Mouse (Mus musculus) hindbrain, embryonic 11.5 days (tissue): Measurements from ENCODE around the gene Mlxip. TPM values are rescaled to one million over a fixed set of nuclear protein-coding genes. Genes with fewer than 3 reads are reported as not detected.

Experiments used
- ATAC-seq: fragments of 200-750 bp; cut with Nextera tagmentation; 2 replicates; pipeline ENCODE4 v1.8.0; 2017; ENCODE audit warnings: mild to moderate bottlenecking, moderate TSS enrichment, moderate library complexity; ENCODE audit not compliant: low FRiP score
- DNase-seq: peaks from one replicate; pipeline ENCODE4 v3.0.0-alpha.2; 2015; ENCODE audit warnings: low spot score
- H3K27ac ChIP-seq: fragments of 300-500 bp; sonication (generic); 2 replicates; pipeline ENCODE4 v1.5.1; 2014; ENCODE audit warnings: mild to moderate bottlenecking, low read depth, low read length
- H3K27me3 ChIP-seq: fragments of 300-500 bp; sonication (generic); 2 replicates; pipeline ENCODE4 v1.6.1; 2014; ENCODE audit warnings: mild to moderate bottlenecking, low read length, moderate library complexity, mixed read lengths; ENCODE audit not compliant: control insufficient read depth, insufficient read depth
- H3K36me3 ChIP-seq: fragments of 300-500 bp; sonication (generic); 2 replicates; pipeline ENCODE4 v1.6.1; 2014; ENCODE audit warnings: mild to moderate bottlenecking, low read length, moderate library complexity, mixed read lengths; ENCODE audit not compliant: control insufficient read depth, insufficient read depth
- H3K4me1 ChIP-seq: fragments of 300-500 bp; sonication (generic); replicated peaks from 2 replicates; pipeline ENCODE4 v1.6.1; 2014; ENCODE audit warnings: low read length, mixed read lengths; ENCODE audit not compliant: control insufficient read depth, insufficient read depth
- H3K4me2 ChIP-seq: fragments of 300-500 bp; sonication (generic); replicated peaks from 2 replicates; pipeline ENCODE4 v1.6.1; 2014; ENCODE audit warnings: mild to moderate bottlenecking, low read depth, low read length
- H3K4me3 ChIP-seq: fragments of 300-500 bp; sonication (generic); 2 replicates; pipeline ENCODE4 v1.5.1; 2014; ENCODE audit warnings: low read depth, low read length
- H3K9ac ChIP-seq: fragments of 300-500 bp; sonication (generic); 2 replicates; pipeline ENCODE4 v1.6.1; 2014; ENCODE audit warnings: low read depth, low read length
- H3K9me3 ChIP-seq: fragments of 300-500 bp; sonication (generic); 2 replicates; pipeline ENCODE4 v1.6.1; 2016; ENCODE audit warnings: low read length; ENCODE audit not compliant: control insufficient read depth
- WGBS: fragments of 180-500 bp; shearing (Covaris S2); extraction: QIAGEN DNeasy Blood & Tissue Kit; methylation state at CpG from one replicate; pipeline ENCODE4 v1.1.7; 2014; 5-methylcytosine and 5-hydroxymethylcytosine counted together
- polyA plus RNA-seq: library from polyadenylated mRNA; unstranded; fragments of >200 nt; fragmentation: Nextera tagmentation; extraction: Ambion mirVana; gene quantifications from 2 replicates; pipeline ENCODE4 v1.2.1, GENCODE M21; 2014

The Mlxip gene
- polyA plus RNA-seq, 1 experiment from 2014 or later: 18.2 TPM

GRCm38 (mm10) chr5:123359431-123359830, 35.2 kb upstream of the Mlxip start:
- Histone ChIP-seq H3K4me2 (no peak overlapping the region), H3K4me1 (no peaks in the 10 kb centered on the region), H3K9ac (no peak overlapping the region), H3K4me3 (no peak overlapping the region), H3K36me3 (peaks cover 20% of the 10 kb centered on the region; the same call in 1 of the 2 replicates), H3K27me3 (no peaks in the 10 kb centered on the region), H3K27ac (no peak overlapping the region), H3K9me3 (no peaks in the 10 kb centered on the region)
- ATAC-seq (no peak), DNase-seq (no peak)
- WGBS: 90% methylated on average over 6 of the region's 6 CpGs

- Histone ChIP-seq H3K9me3 (no peaks in the 10 kb centered on the region), H3K9ac (no peak overlapping the region), H3K27ac (no peak overlapping the region), H3K4me3 (no peak overlapping the region), H3K4me1 (no peaks in the 10 kb centered on the region), H3K4me2 (no peak overlapping the region), H3K36me3 (peaks cover 21% of the 10 kb centered on the region; the same call in 1 of the 2 replicates), H3K27me3 (no peaks in the 10 kb centered on the region)
- DNase-seq (no peak), ATAC-seq (no peak)
- WGBS: 90% methylated on average over 4 of the region's 4 CpGs
Measured at GRCm38 (mm10) chr5:123362911-123363310, 31.7 kb upstream of the Mlxip start.

GRCm38 (mm10) chr5:123364302-123364971, 30.2 kb upstream of the Mlxip start:
- H3K4me1 ChIP-seq: no peaks in the 10 kb centered on the region
- H3K36me3 ChIP-seq: peaks cover 16% of the 10 kb centered on the region; the same call in 1 of the 2 replicates
- 89% methylated on average over 8 of the region's 11 CpGs for WGBS

GRCm38 (mm10) chr5:123368869-123369488, 25.6 kb upstream of the Mlxip start:
- Histone ChIP-seq H3K4me1 (no peaks in the 10 kb centered on the region), H3K4me2 (no peak overlapping the region), H3K27me3 (no peaks in the 10 kb centered on the region), H3K4me3 (no peak overlapping the region), H3K9me3 (no peaks in the 10 kb centered on the region), H3K9ac (no peak overlapping the region), H3K36me3 (peaks cover 34% of the 10 kb centered on the region), H3K27ac (no peak overlapping the region)
- peak; percentile 76 for DNase-seq
- ATAC-seq: no peak
- 79% methylated on average over 13 of the region's 13 CpGs for WGBS

More at GRCm38 (mm10) chr5:123364302-123364971, 30.2 kb upstream of the Mlxip start:
- Histone ChIP-seq H3K27me3 (no peaks in the 10 kb centered on the region), H3K27ac (no peak overlapping the region), H3K4me3 (no peak overlapping the region), H3K9ac (no peak overlapping the region), H3K4me2 (no peak overlapping the region), H3K9me3 (no peaks in the 10 kb centered on the region)
- DNase-seq: no peak
- ATAC-seq: no peak

- WGBS: 93% methylated on average over 5 of the region's 5 CpGs
- H3K36me3 ChIP-seq: peaks cover 31% of the 10 kb centered on the region
Measured at GRCm38 (mm10) chr5:123370049-123370448, 24.5 kb upstream of the Mlxip start.

GRCm38 (mm10) chr5:123375262-123375661, 19.3 kb upstream of the Mlxip start:
- 93% methylated on average over 10 of the region's 10 CpGs for WGBS
- no peak overlapping the region for H3K4me3 ChIP-seq
- peaks cover 16% of the 10 kb centered on the region for H3K36me3 ChIP-seq
- ATAC-seq (no peak), DNase-seq (no peak)
- no peak overlapping the region for H3K4me2 ChIP-seq
- no peaks in the 10 kb centered on the region for H3K4me1 ChIP-seq
- no peaks in the 10 kb centered on the region for H3K27me3 ChIP-seq
- H3K9ac ChIP-seq: no peak overlapping the region
- no peak overlapping the region for H3K27ac ChIP-seq
- no peaks in the 10 kb centered on the region for H3K9me3 ChIP-seq

More at GRCm38 (mm10) chr5:123370049-123370448, 24.5 kb upstream of the Mlxip start:
- H3K9me3 ChIP-seq: no peaks in the 10 kb centered on the region
- no peak overlapping the region for H3K9ac ChIP-seq
- H3K4me3 ChIP-seq: no peak overlapping the region
- H3K4me1 ChIP-seq: no peaks in the 10 kb centered on the region
- H3K27ac ChIP-seq: 0 out of 2 replicates have a peak overlapping the region, but pooled peaks have one; percentile 24
- no peak for DNase-seq
- no peaks in the 10 kb centered on the region for H3K27me3 ChIP-seq
- H3K4me2 ChIP-seq: no peak overlapping the region
- ATAC-seq: no peak

- H3K27ac ChIP-seq: no peak overlapping the region
- H3K9ac ChIP-seq: no peak overlapping the region
- no peaks in the 10 kb centered on the region for H3K4me1 ChIP-seq
- DNase-seq: no peak
- no peak overlapping the region for H3K4me3 ChIP-seq
- no peak for ATAC-seq
- no peak overlapping the region for H3K4me2 ChIP-seq
- no peaks in the 10 kb centered on the region for H3K27me3 ChIP-seq
- 94% methylated on average over 6 of the region's 6 CpGs for WGBS
- H3K9me3 ChIP-seq: no peaks in the 10 kb centered on the region
- peaks cover 12% of the 10 kb centered on the region for H3K36me3 ChIP-seq
Measured at GRCm38 (mm10) chr5:123375793-123376452, 18.7 kb upstream of the Mlxip start.

GRCm38 (mm10) chr5:123376569-123376968, 18.0 kb upstream of the Mlxip start:
- DNase-seq: no peak
- H3K27ac ChIP-seq: no peak overlapping the region

More at GRCm38 (mm10) chr5:123376569-123376968, 18.0 kb upstream of the Mlxip start:
- WGBS: 72% methylated on average over 10 of the region's 10 CpGs
- no peaks in the 10 kb centered on the region for H3K4me1 ChIP-seq
- H3K4me2 ChIP-seq: no peak overlapping the region
- no peak overlapping the region for H3K4me3 ChIP-seq
- H3K27me3 ChIP-seq: no peaks in the 10 kb centered on the region
- ATAC-seq: no peak
- no peaks in the 10 kb centered on the region for H3K9me3 ChIP-seq
- no peak overlapping the region for H3K9ac ChIP-seq
- peaks cover 9% of the 10 kb centered on the region for H3K36me3 ChIP-seq
